Mouse (Mus musculus) lung, embryonic 15.5 days (tissue): ENCODE measurements around the gene Siae. TPM values are rescaled to one million over a fixed set of nuclear protein-coding genes. Genes with fewer than 3 reads are reported as not detected.

Experiments
- ATAC-seq: fragments of 200-750 bp; cut with Nextera tagmentation; 2 replicates; pipeline ENCODE4 v1.8.0; 2017; ENCODE audit warnings: moderate number of reproducible peaks, borderline replicate concordance; ENCODE audit not compliant: low FRiP score, low TSS enrichment; ENCODE audit errors: extremely low read depth
- H3K27ac ChIP-seq: fragments of 300-500 bp; sonication (generic); 2 replicates; pipeline ENCODE4 v1.5.1; 2015; ENCODE audit warnings: moderate library complexity, mild to moderate bottlenecking, inconsistent platforms
- H3K27me3 ChIP-seq: fragments of 300-500 bp; sonication (generic); 2 replicates; pipeline ENCODE4 v1.6.1; 2015; ENCODE audit warnings: inconsistent platforms
- H3K36me3 ChIP-seq: fragments of 300-500 bp; sonication (generic); 2 replicates; pipeline ENCODE4 v1.6.1; 2015; ENCODE audit warnings: inconsistent platforms
- H3K4me1 ChIP-seq: fragments of 300-500 bp; sonication (generic); 2 replicates; pipeline ENCODE4 v1.6.1; 2015; ENCODE audit warnings: inconsistent platforms
- H3K4me2 ChIP-seq: fragments of 300-500 bp; sonication (generic); 2 replicates; pipeline ENCODE4 v1.6.1; 2015; ENCODE audit warnings: inconsistent platforms, mild to moderate bottlenecking, moderate library complexity
- H3K4me3 ChIP-seq: fragments of 300-500 bp; sonication (generic); 2 replicates; pipeline ENCODE4 v1.5.1; 2015; ENCODE audit warnings: mild to moderate bottlenecking, inconsistent platforms
- H3K9ac ChIP-seq: fragments of 300-500 bp; sonication (generic); 2 replicates; pipeline ENCODE4 v1.6.1; 2015; ENCODE audit warnings: inconsistent platforms
- H3K9me3 ChIP-seq: fragments of 300-500 bp; sonication (generic); 2 replicates; pipeline ENCODE4 v1.6.1; 2016; ENCODE audit warnings: inconsistent platforms
- WGBS: fragments of 180-500 bp; shearing (Covaris S2); methylation state at CpG from one replicate; pipeline ENCODE4 v1.1.7; 2015; 5-methylcytosine and 5-hydroxymethylcytosine counted together
- polyA plus RNA-seq: library from polyadenylated mRNA; unstranded; fragments of >200 nt; fragmentation: Nextera tagmentation; extraction: Ambion mirVana; gene quantifications from 2 replicates; pipeline ENCODE4 v1.2.1, GENCODE M21; 2015

Gene Siae
- polyA plus RNA-seq, 1 experiment from 2014 or later, result 11.6 TPM

DNA sequence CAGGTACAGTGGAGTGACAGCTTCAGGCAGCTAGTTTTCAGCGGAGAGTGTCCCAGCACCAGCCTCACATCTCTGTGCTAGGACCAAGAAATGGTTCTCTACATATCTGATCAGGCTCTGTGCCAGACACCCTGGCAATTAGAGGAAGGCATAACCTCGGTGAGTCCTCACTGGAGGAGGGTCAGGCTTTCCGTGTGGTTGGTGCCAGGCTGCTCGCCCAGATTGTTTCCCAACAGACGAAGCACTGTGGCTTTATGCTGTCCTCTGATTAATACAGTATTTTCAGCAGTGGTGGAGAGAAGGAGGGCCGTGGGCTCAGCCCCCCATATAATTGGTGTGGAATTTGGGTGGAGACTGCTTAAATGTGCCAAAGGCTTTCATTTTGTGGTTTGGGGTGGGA, 113.6 kb downstream of the Siae start, which contains the start of gene Panx3:
Gene Panx3 (minus strand): TSS at position 121 of the 400 bp plus-strand sequence.
- ATAC-seq, result no peak
- Histone ChIP-seq H3K36me3 (no peaks in the 10 kb centered on the region), H3K4me1 (no peaks in the 10 kb centered on the region), H3K4me3 (no peak within 1 kb of the TSS), H3K27me3 (no peaks in the 10 kb centered on the region), H3K9ac (no peak within 1 kb of the TSS), H3K4me2 (no peak within 1 kb of the TSS), H3K27ac (no peak within 1 kb of the TSS), H3K9me3 (no peaks in the 10 kb centered on the region)
- 54% methylated on average over 6 of the region's 6 CpGs for WGBS

- WGBS, result 38% methylated on average over 4 of the region's 4 CpGs
- no peaks in the 10 kb centered on the region for H3K36me3 ChIP-seq
- no peaks in the 10 kb centered on the region for H3K9me3 ChIP-seq
- ATAC-seq, result no peak
- no peaks in the 10 kb centered on the region for H3K27me3 ChIP-seq
- no peak overlapping the region for H3K4me3 ChIP-seq
- H3K9ac ChIP-seq, result no peak overlapping the region
- no peak overlapping the region for H3K4me2 ChIP-seq
- H3K4me1 ChIP-seq, result no peaks in the 10 kb centered on the region
- no peak overlapping the region for H3K27ac ChIP-seq
These were observed 114.2 kb downstream of the Siae start for GRCm38 (mm10) chr9:37669678-37670077.

GRCm38 (mm10) chr9:37670261-37670660, 114.8 kb downstream of the Siae start:
- Histone ChIP-seq H3K9ac (no peak overlapping the region), H3K4me1 (no peaks in the 10 kb centered on the region), H3K4me3 (no peak overlapping the region), H3K27me3 (no peaks in the 10 kb centered on the region), H3K4me2 (no peak overlapping the region), H3K9me3 (no peaks in the 10 kb centered on the region), H3K36me3 (no peaks in the 10 kb centered on the region), H3K27ac (no peak overlapping the region)
- 86% methylated on average over 3 of the region's 3 CpGs for WGBS
- ATAC-seq, result no peak

DNA sequence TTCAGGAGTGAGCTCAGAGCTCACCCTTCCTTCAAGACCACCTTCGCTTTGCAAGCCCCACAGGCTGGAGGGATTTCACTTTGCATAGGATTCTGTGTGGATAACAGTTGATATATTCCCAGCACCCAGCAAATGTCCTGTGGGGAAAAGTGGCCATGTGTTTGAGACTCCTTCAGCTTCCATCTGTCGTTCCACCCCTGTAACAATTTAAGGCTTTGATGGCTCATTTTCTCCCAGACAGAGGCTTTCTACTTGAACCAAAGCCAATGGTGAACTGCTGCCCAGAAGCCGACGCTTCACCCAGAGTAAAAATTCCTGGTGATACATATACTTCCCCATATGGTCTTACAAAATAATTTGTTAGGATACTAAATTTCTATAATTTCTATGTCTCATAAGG, 119.8 kb downstream of the Siae start:
- Histone ChIP-seq H3K27me3 (no peaks in the 10 kb centered on the region), H3K36me3 (no peaks in the 10 kb centered on the region), H3K9me3 (no peaks in the 10 kb centered on the region), H3K27ac (no peak overlapping the region), H3K9ac (no peak overlapping the region), H3K4me1 (no peaks in the 10 kb centered on the region), H3K4me2 (no peak overlapping the region), H3K4me3 (no peak overlapping the region)
- no peak for ATAC-seq
- WGBS, result 57% methylated on average over 4 of the region's 4 CpGs

- no peak overlapping the region for H3K4me2 ChIP-seq
- H3K36me3 ChIP-seq, result no peaks in the 10 kb centered on the region
- no peak overlapping the region for H3K27ac ChIP-seq
- no peak overlapping the region for H3K9ac ChIP-seq
- ATAC-seq, result no peak
- H3K9me3 ChIP-seq, result no peaks in the 10 kb centered on the region
- WGBS, result 87% methylated on average over 1 of the region's 1 CpGs
- no peak overlapping the region for H3K4me3 ChIP-seq
- no peaks in the 10 kb centered on the region for H3K27me3 ChIP-seq
- no peaks in the 10 kb centered on the region for H3K4me1 ChIP-seq
These were observed 125.6 kb downstream of the Siae start for GRCm38 (mm10) chr9:37681123-37681522.

GRCm38 (mm10) chr9:37687288-37687940, 131.9 kb downstream of the Siae start:
- 69% methylated on average over 3 of the region's 3 CpGs for WGBS
- no peaks in the 10 kb centered on the region for H3K9me3 ChIP-seq
- no peak overlapping the region for H3K9ac ChIP-seq
- no peaks in the 10 kb centered on the region for H3K27me3 ChIP-seq
- H3K36me3 ChIP-seq, result no peaks in the 10 kb centered on the region
- no peaks in the 10 kb centered on the region for H3K4me1 ChIP-seq
- no peak overlapping the region for H3K27ac ChIP-seq
- no peak overlapping the region for H3K4me2 ChIP-seq
- H3K4me3 ChIP-seq, result no peak overlapping the region
- ATAC-seq, result no peak

GRCm38 (mm10) chr9:37687941-37688303, 132.4 kb downstream of the Siae start:
- WGBS, result 42% methylated on average over 3 of the region's 3 CpGs
- no peaks in the 10 kb centered on the region for H3K9me3 ChIP-seq
- no peak for ATAC-seq
- H3K4me3 ChIP-seq, result no peak overlapping the region
- H3K4me1 ChIP-seq, result no peaks in the 10 kb centered on the region
- no peak overlapping the region for H3K9ac ChIP-seq
- no peaks in the 10 kb centered on the region for H3K36me3 ChIP-seq
- H3K27me3 ChIP-seq, result no peaks in the 10 kb centered on the region
- H3K27ac ChIP-seq, result no peak overlapping the region
- H3K4me2 ChIP-seq, result no peak overlapping the region

- H3K36me3 ChIP-seq, result no peaks in the 10 kb centered on the region
- H3K9me3 ChIP-seq, result no peaks in the 10 kb centered on the region
- 53% methylated on average over 5 of the region's 5 CpGs for WGBS
- no peak for ATAC-seq
- no peak overlapping the region for H3K9ac ChIP-seq
- no peaks in the 10 kb centered on the region for H3K4me1 ChIP-seq
- H3K27ac ChIP-seq, result no peak overlapping the region
- no peak overlapping the region for H3K4me2 ChIP-seq
- H3K27me3 ChIP-seq, result no peaks in the 10 kb centered on the region
- H3K4me3 ChIP-seq, result no peak overlapping the region
These were observed 134.6 kb downstream of the Siae start for GRCm38 (mm10) chr9:37689970-37690686.

Other genes starting within 250 kb of the Siae start
- 9.0 and 9.3 TPM in 2 replicates for gene Ccdc15, start 207.3 kb upstream of the Siae start, polyA plus RNA-seq
- 0.11 and 0.14 TPM in 2 replicates for gene Hepacam, start 188.3 kb upstream of the Siae start, polyA plus RNA-seq
- gene Robo4, start 153.8 kb upstream of the Siae start, polyA plus RNA-seq, result 20.6 and 23.7 TPM in 2 replicates
- 0.18 and 0.21 TPM in 2 replicates for gene Robo3, start 122.5 kb upstream of the Siae start, polyA plus RNA-seq
- 26.1 and 26.9 TPM in 2 replicates for gene Msantd2, start 66.4 kb upstream of the Siae start, polyA plus RNA-seq
- gene Esam, start 27.6 kb upstream of the Siae start, polyA plus RNA-seq, result 167 and 178 TPM in 2 replicates
- gene Vsig2, start 16.4 kb upstream of the Siae start, polyA plus RNA-seq, result 26.5 and 33.3 TPM in 2 replicates
- 7.0 and 8.1 TPM in 2 replicates for gene Nrgn, start 2.8 kb upstream of the Siae start, polyA plus RNA-seq
- gene Spa17, start 58.0 kb downstream of the Siae start, polyA plus RNA-seq, result 8.2 and 8.4 TPM in 2 replicates
- gene Tbrg1, start 101.6 kb downstream of the Siae start, polyA plus RNA-seq, result 128 and 134 TPM in 2 replicates
- gene Panx3, start 113.5 kb downstream of the Siae start, polyA plus RNA-seq, result 0.07 TPM in 1 of 2 replicates, not detected in the other
- not detected in 2 replicates for gene Olfr160, start 160.6 kb downstream of the Siae start, polyA plus RNA-seq
- not detected in 2 replicates for gene Olfr874, start 189.4 kb downstream of the Siae start, polyA plus RNA-seq
- gene Olfr875, start 216.2 kb downstream of the Siae start, polyA plus RNA-seq, result not detected in 2 replicates
- gene Olfr876, start 247.3 kb downstream of the Siae start, polyA plus RNA-seq, result not detected in 2 replicates